Mouse (Mus musculus) spleen, postnatal 10 days (tissue): ENCODE measurements around the gene Ccdc60.
"Not testable (repeated sequence)": the region's sequence is repeated elsewhere in the genome, so short reads cannot be mapped to it uniquely, and the experiment has no call there.

Experiments
- DNase-seq, 2 experiments: peaks; one replicate each; pipeline ENCODE4 v3.0.0; 2021 to 2022; ENCODE audit warnings: low spot score in 2 of 2

Ccdc60 gene

GRCm38 (mm10) chr5:116192693-116193092 lies 96.1 kb downstream of the Ccdc60 start:
- no peak for DNase-seq

GRCm38 (mm10) chr5:116191596-116191995 lies 97.2 kb downstream of the Ccdc60 start:
- DNase-seq, result no peak

DNA sequence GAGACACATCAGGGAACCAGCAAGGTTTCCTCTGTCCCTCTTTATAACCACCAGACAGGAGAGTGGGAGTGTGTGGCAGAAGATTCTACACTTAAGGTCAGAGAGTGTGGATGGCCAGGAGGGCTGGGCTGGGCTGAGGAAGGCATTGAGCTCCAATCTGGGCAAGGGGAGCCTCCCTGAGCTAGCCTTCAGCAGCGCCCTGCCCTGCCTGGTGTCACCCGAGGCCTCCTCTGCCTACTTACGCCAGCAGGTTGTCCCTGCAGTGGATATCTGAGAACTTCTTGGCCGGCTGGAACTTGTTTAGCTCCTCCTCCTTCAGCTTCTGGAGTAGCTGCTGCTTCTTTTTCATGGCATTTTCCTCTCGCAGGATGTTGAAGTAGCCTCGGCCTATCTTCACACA lies 99.0 kb downstream of the Ccdc60 start:
- no peak for DNase-seq

DNA sequence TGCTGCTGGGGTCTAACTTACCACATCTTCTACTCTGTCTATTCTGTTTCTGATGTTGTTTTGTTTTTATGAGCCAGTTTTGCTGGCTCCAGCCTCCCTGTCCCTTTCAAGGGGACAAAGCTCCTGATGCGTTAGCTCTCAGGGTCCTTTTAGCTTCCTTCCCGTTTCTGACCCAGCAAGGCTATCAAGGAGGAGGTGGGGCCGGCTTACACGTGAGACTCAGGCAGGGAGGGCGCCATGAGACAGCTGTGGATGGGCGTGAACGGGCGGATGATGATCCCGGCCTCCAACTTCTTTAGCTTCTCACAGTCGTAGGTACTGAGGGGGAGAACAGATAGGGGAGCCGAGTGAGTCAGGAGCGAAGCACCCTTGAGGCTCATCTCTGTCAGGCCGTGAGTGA lies 108.2 kb downstream of the Ccdc60 start:
- DNase-seq, result no peak

DNA sequence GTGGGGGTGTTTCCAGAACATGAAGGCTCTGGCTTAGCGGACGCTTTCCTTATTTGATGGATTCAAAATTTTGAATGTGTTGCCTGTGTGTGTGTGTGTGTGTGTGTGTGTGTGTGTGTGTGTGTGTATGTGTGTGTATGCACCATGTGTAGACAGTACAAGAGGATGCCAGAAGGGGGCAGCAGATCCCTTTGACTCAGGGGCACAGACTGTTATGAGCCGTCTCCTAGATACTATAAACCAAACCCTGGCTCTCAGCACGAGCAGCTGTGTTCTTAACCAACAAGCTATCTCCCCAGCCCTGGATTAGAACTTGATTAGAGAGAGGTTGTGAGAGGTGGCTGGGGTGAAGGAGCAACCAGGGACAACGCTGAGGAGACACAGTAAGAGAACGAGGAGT lies 117.1 kb downstream of the Ccdc60 start:
- no peak for DNase-seq

GRCm38 (mm10) chr5:116166965-116167364 lies 121.8 kb downstream of the Ccdc60 start:
- no peak for DNase-seq

DNA sequence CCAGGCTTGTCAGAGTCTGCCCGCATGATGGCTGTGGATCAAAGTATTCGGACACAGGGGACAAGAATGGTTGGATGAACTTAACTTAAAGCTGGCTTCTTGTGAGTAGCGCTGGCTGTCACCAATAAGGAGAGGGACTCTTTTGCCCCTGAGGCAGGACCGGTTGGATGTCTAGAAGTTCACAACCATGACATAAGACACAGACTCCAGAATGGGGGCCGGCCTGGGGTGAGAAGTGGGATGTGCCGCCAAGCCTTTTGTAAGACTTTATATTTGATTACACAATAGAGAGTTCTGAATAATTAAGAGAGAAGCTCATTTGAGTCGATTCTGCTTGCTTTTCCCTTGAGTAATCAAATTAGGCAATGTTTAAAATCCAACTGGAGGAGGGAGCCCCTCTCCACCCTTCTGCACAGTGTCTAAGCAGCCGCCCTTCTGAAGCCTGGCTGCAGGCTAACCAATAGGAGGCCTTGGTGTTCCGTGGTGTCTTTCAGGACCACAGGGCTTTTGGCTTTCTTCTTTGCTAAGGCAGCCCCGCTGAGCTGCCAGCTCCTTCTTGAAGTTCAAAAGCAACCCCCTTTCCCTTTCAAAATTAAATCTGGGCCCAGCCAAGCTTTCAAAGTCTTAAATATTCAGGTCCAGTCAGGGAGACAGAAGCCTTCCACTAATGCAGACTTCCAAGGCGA lies 123.4 kb downstream of the Ccdc60 start:
- DNase-seq, result no peak

DNA sequence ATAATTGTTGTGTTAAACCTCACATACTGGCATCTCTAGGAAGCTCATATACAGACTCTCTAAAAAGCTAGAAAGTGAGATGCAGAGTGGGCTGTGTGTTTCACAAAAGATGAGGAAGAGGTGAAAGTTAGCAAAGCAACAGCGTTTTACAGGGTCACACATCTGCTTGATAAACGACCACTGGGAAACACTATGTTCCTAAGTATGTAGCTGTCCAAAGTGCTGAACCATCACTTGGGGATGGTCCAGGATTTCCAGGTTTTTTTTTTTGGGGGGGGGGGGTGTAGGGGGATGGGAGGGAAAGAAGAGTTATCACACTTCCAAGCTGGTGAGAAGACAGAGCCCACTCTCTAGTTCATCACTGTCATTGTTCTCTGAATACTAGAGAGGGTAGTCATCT lies 134.0 kb downstream of the Ccdc60 start:
- DNase-seq, result no peak

DNA sequence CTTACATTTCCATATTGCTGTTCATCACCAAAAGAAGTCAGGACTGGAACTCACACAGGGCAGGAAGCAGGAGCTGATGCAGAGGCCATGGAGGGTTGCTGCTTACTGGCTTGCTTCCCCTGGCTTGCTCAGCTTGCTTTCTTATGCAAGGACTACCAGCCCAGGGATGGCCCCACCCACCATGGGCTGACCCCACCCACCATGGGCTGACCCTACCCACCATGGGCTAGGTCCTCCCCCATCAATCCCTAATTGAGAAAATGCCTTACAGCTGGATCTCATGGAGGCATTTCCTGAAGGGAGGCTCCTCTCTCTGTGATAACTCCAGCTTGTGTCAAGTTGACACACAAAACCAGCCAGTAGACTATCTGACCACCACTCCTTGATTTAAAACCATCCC lies 142.3 kb downstream of the Ccdc60 start:
- not testable (repeated sequence) for DNase-seq

- no peak for DNase-seq
These were observed 144.1 kb downstream of the Ccdc60 start for GRCm38 (mm10) chr5:116144711-116145110.

GRCm38 (mm10) chr5:116140682-116141081 lies 148.1 kb downstream of the Ccdc60 start:
- no peak for DNase-seq

DNA sequence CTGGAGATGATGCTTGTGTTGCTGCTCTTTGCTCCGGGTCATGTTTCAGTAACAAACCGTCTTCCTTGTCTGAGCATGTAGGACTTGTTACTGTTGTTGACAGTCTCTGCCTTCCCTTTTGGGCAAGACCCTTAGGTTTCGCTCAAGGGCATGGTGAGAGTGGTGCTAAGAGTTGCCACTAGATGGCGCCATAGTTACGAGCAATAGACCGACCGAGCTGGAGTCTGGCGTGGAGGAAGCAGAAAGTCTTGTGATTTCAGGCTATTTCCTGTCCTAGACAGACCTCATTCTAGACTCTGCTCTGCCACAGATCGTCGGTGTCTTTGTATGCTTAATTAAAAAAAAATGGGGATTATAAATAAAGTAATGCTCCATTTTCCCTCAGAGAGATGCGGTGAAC lies 165.4 kb downstream of the Ccdc60 start:
- peak; percentile 23 to 68 for DNase-seq

DNA sequence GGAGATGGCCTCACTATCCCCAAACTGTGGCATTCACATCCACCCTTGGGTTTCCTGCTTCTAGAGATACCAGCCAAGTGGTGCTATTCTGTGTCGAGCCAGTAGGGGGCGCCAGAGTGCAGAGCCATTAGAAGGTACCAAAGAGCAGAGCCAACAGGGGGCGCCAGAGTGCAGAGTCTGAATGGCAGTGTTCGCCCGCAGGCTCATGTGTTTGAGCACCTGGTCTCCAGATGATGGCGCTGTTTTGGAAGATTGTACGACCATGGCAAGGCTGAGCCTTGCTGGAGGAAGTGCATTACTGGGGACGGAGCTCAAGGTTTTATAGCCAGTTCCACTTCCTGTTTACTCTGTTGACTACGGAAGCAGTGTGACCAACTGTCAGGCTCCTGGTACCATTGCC lies 172.2 kb downstream of the Ccdc60 start:
- peak; percentile 35 to 66 for DNase-seq

DNA sequence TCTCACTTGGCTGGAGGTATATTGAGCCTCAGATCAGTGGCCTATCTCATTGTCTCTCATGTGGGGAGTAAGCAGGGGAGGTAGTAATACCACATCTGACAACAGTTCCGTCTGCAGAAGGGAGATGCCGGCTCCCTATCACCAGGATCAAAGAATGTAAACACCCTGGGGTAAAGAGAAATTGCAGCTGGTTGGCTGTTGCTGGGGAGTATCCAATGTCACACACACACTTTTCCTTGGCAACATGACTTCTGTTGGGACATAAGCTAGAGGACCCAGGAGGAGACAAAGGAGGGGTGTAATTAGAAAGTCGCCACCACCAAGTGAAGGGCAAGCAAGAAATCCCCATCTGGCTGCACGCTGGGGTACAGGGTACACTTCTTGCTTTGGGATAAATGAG lies 172.7 kb downstream of the Ccdc60 start:
- no peak for DNase-seq

DNA sequence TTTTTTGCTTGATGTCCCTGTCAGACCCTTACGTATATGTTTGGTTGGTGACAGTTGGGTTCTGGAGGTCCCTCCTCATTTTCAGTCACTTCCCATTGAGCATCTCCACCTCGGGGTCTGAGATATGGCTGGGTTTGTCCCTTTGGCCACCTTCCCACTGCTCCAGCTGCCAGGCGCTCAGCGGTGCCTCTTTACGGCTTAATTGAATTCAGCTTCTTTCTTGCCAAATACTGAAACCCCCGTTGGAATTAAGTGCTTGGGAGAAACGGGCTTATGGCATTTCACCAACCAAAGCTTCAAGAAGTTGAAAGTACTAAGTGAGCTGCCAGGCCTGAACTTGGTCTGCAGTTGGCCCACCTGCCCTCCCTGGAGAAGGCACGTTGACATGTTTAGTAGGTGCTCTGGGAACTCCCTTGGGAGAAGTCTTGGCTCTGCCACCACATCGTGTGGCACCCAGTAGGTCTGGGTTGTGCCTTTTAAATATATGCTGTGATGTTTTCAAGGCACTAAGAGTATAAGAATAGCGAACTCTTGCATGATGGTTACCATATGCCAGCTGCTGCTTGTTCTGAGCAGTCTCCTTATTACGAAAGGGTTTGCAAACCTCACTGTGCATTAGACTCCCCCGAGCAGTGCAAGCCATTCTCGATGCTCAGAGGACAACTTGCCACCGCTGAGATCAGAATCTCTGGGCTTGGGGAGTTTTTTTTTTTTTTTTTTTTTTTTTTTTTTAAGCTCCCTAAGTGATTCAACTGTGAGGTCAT lies 173.5 kb downstream of the Ccdc60 start:
- DNase-seq, result no peak

- DNase-seq, result no peak
These were observed 180.1 kb downstream of the Ccdc60 start for GRCm38 (mm10) chr5:116108651-116109050.

- no peak for DNase-seq
These were observed 204.6 kb downstream of the Ccdc60 start for GRCm38 (mm10) chr5:116084231-116084630.

- no peak for DNase-seq
These were observed 205.7 kb downstream of the Ccdc60 start, which contains the start of gene Tmem233 for GRCm38 (mm10) chr5:116083081-116083480. Gene Tmem233 (minus strand): TSS chr5:116083244.

GRCm38 (mm10) chr5:116082241-116082900 lies 206.4 kb downstream of the Ccdc60 start:
- DNase-seq, result no peak

GRCm38 (mm10) chr5:116081616-116082015 lies 207.2 kb downstream of the Ccdc60 start:
- DNase-seq, result no peak

GRCm38 (mm10) chr5:116080736-116081135 lies 208.0 kb downstream of the Ccdc60 start:
- DNase-seq, result no peak
